Mouse (Mus musculus) telencephalon, adult 2 months (tissue): Measurements from ENCODE around the gene Nkx2-9.

Experiments
- DNase-seq: peaks from one replicate; pipeline ENCODE4 v3.0.0-alpha.2; 2011; ENCODE audit warnings: low read depth, low spot score

The Nkx2-9 gene

GRCm38 (mm10) chr12:56612761-56613437 is at the start of gene Nkx2-9:
Nkx2-9 (minus strand) TSS chr12:56613284.
- DNase-seq: no peak

GRCm38 (mm10) chr12:56637181-56637566 is 24.1 kb upstream of the Nkx2-9 start:
- DNase-seq: peak; percentile 52

- peak; percentile 28 for DNase-seq
These were observed 23.6 kb upstream of the Nkx2-9 start for GRCm38 (mm10) chr12:56636534-56637180.

- no peak for DNase-seq
These were observed 3.0 kb upstream of the Nkx2-9 start for GRCm38 (mm10) chr12:56616088-56616487.

- no peak for DNase-seq
These were observed 2.3 kb upstream of the Nkx2-9 start for GRCm38 (mm10) chr12:56615391-56615790.

- no peak for DNase-seq
These were observed 1.4 kb upstream of the Nkx2-9 start for GRCm38 (mm10) chr12:56614513-56614912.

GRCm38 (mm10) chr12:56613916-56614510 is 929 bp upstream of the Nkx2-9 start:
- no peak for DNase-seq

- no peak for DNase-seq
These were observed 350 bp upstream of the Nkx2-9 start for GRCm38 (mm10) chr12:56613438-56613830.

GRCm38 (mm10) chr12:56612349-56612735 is 742 bp downstream of the Nkx2-9 start:
- DNase-seq: no peak

- DNase-seq: no peak
These were observed 1.4 kb downstream of the Nkx2-9 start for GRCm38 (mm10) chr12:56611504-56612348.

- DNase-seq: no peak
These were observed 2.2 kb downstream of the Nkx2-9 start for GRCm38 (mm10) chr12:56610851-56611250.

GRCm38 (mm10) chr12:56591722-56592121 is 21.4 kb downstream of the Nkx2-9 start:
- no peak for DNase-seq

- DNase-seq: no peak
These were observed 25.3 kb downstream of the Nkx2-9 start for GRCm38 (mm10) chr12:56587830-56588229.
